ENCODE assay signal across 14 mouse cellular contexts in genomic region chr8:120391856-120392255, GRCm38 (mm10).
DNase-seq lines count a peak whose midpoint lies in the region; ATAC-seq and TF ChIP-seq lines count a peak whose summit lies in the region.
"Had no signal": no experiment of that assay in that cellular context is flagged by ENCODE, and none has a peak within 500 bp of the region (broad histone marks: within the 10 kb centered on the region; RNA-seq: fewer than 3 reads in every experiment).

No protein-coding gene starts in this region.

- intact Hi-C loops in gastrocnemius, adult 2 months (cut with DNase I) = no loop called here

- no peak overlapping the region for H3K4me2 ChIP-seq in midbrain, postnatal 0 days (ENCODE audit: low read depth, low read length, poor library complexity, severe bottlenecking)
- H3K4me2 ChIP-seq in neural tube, embryonic 13.5 days = peak overlapping the region; percentile 15
- no peak overlapping the region for H3K4me2 ChIP-seq in liver, embryonic 12.5 days

- H3K27ac ChIP-seq in gastrocnemius, adult 2 months = peak overlapping the region; percentile 31; the same call in 1 of the 2 replicates
- H3K27ac ChIP-seq in midbrain, embryonic 10.5 days (replicated peaks) = peak overlapping the region; percentile 59
- H3K27ac ChIP-seq in midbrain, postnatal 0 days (ENCODE audit: low read depth, low read length) = no peak overlapping the region
- H3K27ac ChIP-seq in limb, embryonic 10.5 days = no peak overlapping the region
- peak overlapping the region; percentile 82 for H3K27ac ChIP-seq in neural tube, embryonic 13.5 days (replicated peaks)
- H3K27ac ChIP-seq in liver, embryonic 12.5 days = no peak overlapping the region
- H3K27ac ChIP-seq: stomach, postnatal 0 days had no signal

- H3K9me3 ChIP-seq in midbrain, embryonic 10.5 days (replicated peaks) = no peaks in the 10 kb centered on the region
- no peaks in the 10 kb centered on the region for H3K9me3 ChIP-seq in midbrain, postnatal 0 days (ENCODE audit: low read length)
- no peaks in the 10 kb centered on the region for H3K9me3 ChIP-seq in limb, embryonic 10.5 days (replicated peaks)
- no peaks in the 10 kb centered on the region for H3K9me3 ChIP-seq in neural tube, embryonic 13.5 days
- no peaks in the 10 kb centered on the region for H3K9me3 ChIP-seq in liver, embryonic 12.5 days (replicated peaks)

- 86% methylated on average over 21 of the region's 21 CpGs for WGBS in midbrain, embryonic 10.5 days
- 69% methylated on average over 21 of the region's 21 CpGs for WGBS in midbrain, postnatal 0 days
- WGBS in limb, embryonic 10.5 days = 13% methylated on average over 21 of the region's 21 CpGs
- WGBS in neural tube, embryonic 13.5 days = 8% methylated on average over 21 of the region's 21 CpGs
- 79% methylated on average over 21 of the region's 21 CpGs for WGBS in liver, embryonic 12.5 days (ENCODE audit: insufficient replicate concordance)

- TF ChIP-seq CTCF in gastrocnemius, adult 2 months (IDR thresholded peaks at IDR 0.05) = no peak
- no peak for TF ChIP-seq CTCF in midbrain, postnatal 0 days (IDR thresholded peaks at IDR 0.05)

- no peak for DNase-seq in gastrocnemius, adult 2 months
- DNase-seq in gastrocnemius, postnatal 25 days = no peak
- DNase-seq in midbrain, embryonic 10.5 days (ENCODE audit: low spot score) = no peak
- DNase-seq in midbrain, postnatal 0 days (ENCODE audit: low spot score) = no peak
- DNase-seq in limb, embryonic 10.5 days (ENCODE audit: low spot score) = no peak
- DNase-seq: cerebellum, adult 9-11 months; heart, adult 18-20 months; heart, postnatal 14 days; kidney, adult 18-20 months; layer of hippocampus, adult 9-11 months had no signal

- H3K36me3 ChIP-seq in midbrain, embryonic 10.5 days = no peaks in the 10 kb centered on the region
- H3K36me3 ChIP-seq in midbrain, postnatal 0 days (ENCODE audit: insufficient read depth, low read length) = no peaks in the 10 kb centered on the region
- no peaks in the 10 kb centered on the region for H3K36me3 ChIP-seq in limb, embryonic 10.5 days
- no peaks in the 10 kb centered on the region for H3K36me3 ChIP-seq in neural tube, embryonic 13.5 days
- no peaks in the 10 kb centered on the region for H3K36me3 ChIP-seq in liver, embryonic 12.5 days

- 0 out of 2 replicates have a peak, but pooled peaks cover 5% of the 10 kb centered on the region for H3K27me3 ChIP-seq in midbrain, embryonic 10.5 days (ENCODE audit: low read depth, poor library complexity, severe bottlenecking)
- no peaks in the 10 kb centered on the region for H3K27me3 ChIP-seq in midbrain, postnatal 0 days (ENCODE audit: insufficient read depth, low read length)
- peaks cover 51% of the 10 kb centered on the region for H3K27me3 ChIP-seq in limb, embryonic 10.5 days (ENCODE audit: low read depth, poor library complexity, severe bottlenecking)
- no peaks in the 10 kb centered on the region; the same call in 1 of the 2 replicates for H3K27me3 ChIP-seq in neural tube, embryonic 13.5 days
- H3K27me3 ChIP-seq in liver, embryonic 12.5 days (replicated peaks) = 0 out of 2 replicates have a peak, but pooled peaks cover 9% of the 10 kb centered on the region
- H3K27me3 ChIP-seq: Patski had no signal

- no peak for ATAC-seq in midbrain, postnatal 0 days (ENCODE audit: low FRiP score)
- ATAC-seq in neural tube, embryonic 13.5 days (ENCODE audit: low read depth) = peak; percentile 69
- ATAC-seq in liver, embryonic 12.5 days = no peak
- ATAC-seq: Patski had no signal

- peaks cover 54% of the 10 kb centered on the region for H3K4me1 ChIP-seq in midbrain, embryonic 10.5 days
- H3K4me1 ChIP-seq in midbrain, postnatal 0 days (ENCODE audit: insufficient read depth, low read length) = no peaks in the 10 kb centered on the region
- peaks cover 58% of the 10 kb centered on the region for H3K4me1 ChIP-seq in limb, embryonic 10.5 days
- H3K4me1 ChIP-seq in neural tube, embryonic 13.5 days (replicated peaks) = peaks cover 77% of the 10 kb centered on the region
- peaks cover 12% of the 10 kb centered on the region for H3K4me1 ChIP-seq in liver, embryonic 12.5 days

- H3K4me3 ChIP-seq in gastrocnemius, adult 2 months = no peak overlapping the region
- no peak overlapping the region for H3K4me3 ChIP-seq in midbrain, embryonic 10.5 days
- H3K4me3 ChIP-seq in midbrain, postnatal 0 days (ENCODE audit: low read depth, low read length) = no peak overlapping the region
- peak overlapping the region; percentile 8 for H3K4me3 ChIP-seq in limb, embryonic 10.5 days
- H3K4me3 ChIP-seq in neural tube, embryonic 13.5 days = no peak overlapping the region
- H3K4me3 ChIP-seq in liver, embryonic 12.5 days = no peak overlapping the region

- H3K9ac ChIP-seq in midbrain, postnatal 0 days (replicated peaks; ENCODE audit: low read length, poor library complexity, severe bottlenecking) = no peak overlapping the region
- peak overlapping the region; percentile 48 for H3K9ac ChIP-seq in neural tube, embryonic 13.5 days
- no peak overlapping the region for H3K9ac ChIP-seq in liver, embryonic 12.5 days

Comparison
In these comparisons a context has a peak if more than half of its experiments do, and no peak if none do; other contexts are left out.
1. H3K27ac ChIP-seq: peak in gastrocnemius, adult 2 months (single experiment), midbrain, embryonic 10.5 days (single experiment) and neural tube, embryonic 13.5 days (single experiment); none in midbrain, postnatal 0 days (single experiment), limb, embryonic 10.5 days (single experiment) and liver, embryonic 12.5 days (single experiment).